Mouse (Mus musculus): ENCODE data around the gene Krt16.
"Not testable (repeated sequence)": the region's sequence is repeated elsewhere in the genome, so short reads cannot be mapped to it uniquely, and the experiment has no call there.

The Krt16 gene

GRCm38 (mm10) chr11:100255514-100255913, 6.8 kb upstream of the Krt16 start:
- no peak for DNase-seq

DNA sequence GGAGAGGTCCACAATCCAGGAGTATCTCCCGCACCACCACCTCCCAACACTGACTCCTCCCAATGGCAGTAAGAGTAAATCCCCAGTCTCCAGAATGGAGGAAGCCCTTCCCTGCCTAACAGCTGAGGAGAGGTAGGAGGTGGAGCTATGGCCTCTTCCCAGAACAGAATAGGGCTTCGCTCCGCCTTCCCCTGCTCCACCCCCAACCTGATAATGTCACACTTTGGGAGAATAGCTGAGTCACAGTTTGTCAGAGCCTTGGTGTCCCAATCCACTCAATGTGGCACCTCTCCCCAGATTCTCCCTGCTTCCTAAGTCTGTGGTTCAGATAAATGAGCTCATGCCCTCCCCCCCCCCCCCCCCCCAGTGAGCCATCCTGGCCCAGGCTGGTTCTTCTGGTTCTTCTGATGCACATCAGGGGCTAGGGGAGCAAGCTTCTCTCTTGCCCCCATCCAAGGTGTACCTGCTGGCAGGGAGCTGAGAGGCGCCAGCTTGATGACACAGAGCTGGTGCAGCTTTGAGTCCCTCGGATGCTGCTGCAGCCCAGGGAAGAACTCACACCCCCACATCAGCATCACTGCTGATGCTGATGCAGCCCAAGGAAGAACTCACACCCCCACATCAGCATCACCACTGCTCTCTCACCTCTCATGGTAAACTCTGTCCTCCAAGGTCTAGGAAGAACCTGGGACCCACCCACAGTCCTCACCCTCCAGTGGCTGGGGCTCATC, 5.8 kb upstream of the Krt16 start:
- no peak for DNase-seq

GRCm38 (mm10) chr11:100246471-100246870, 2.2 kb downstream of the Krt16 start:
- not testable (repeated sequence) for DNase-seq

- not testable (repeated sequence) for DNase-seq
These were observed 8.4 kb downstream of the Krt16 start for GRCm38 (mm10) chr11:100240272-100240671.

DNA sequence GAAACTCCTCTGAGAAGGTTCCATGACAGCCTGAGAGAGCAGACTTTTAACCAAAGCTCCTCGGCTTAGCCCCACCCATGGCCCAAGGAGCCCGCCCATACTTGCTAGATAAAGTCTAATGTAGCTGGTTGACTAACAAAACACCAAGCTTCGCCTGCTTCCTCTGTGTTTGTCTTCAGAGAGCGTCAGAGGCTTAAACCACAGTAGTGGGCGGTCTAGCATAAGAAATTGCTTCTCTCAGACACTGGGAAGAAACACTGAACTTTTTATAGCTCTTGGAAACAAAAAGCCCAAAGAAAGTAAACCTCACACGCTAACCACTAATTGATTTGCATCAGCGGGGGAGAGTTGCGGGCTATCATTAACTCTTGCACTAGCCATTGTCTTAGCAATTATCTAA, 27.0 kb downstream of the Krt16 start:
- no peak for DNase-seq

- DNase-seq: no peak
These were observed 29.4 kb downstream of the Krt16 start for GRCm38 (mm10) chr11:100219304-100219703.

DNA sequence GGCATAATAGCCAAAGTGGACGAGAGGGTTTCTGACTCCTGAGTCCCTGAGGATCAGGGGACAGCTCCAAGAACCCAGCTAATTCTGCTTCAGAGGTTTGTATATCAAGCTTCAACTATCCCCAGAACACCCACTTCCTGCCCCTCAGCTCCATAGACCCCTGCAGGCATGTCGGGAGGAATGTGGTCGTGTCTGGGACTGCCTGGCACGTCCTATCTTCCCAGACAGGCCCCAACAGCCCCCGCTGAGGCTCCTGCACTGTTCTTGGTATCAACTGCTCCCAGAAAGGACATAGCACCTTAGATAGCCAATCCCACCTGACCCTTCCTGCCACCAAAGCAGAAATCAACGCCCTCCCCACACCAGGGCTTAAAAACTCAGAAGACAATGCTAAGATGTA, 40.2 kb downstream of the Krt16 start:
- DNase-seq: no peak

DNA sequence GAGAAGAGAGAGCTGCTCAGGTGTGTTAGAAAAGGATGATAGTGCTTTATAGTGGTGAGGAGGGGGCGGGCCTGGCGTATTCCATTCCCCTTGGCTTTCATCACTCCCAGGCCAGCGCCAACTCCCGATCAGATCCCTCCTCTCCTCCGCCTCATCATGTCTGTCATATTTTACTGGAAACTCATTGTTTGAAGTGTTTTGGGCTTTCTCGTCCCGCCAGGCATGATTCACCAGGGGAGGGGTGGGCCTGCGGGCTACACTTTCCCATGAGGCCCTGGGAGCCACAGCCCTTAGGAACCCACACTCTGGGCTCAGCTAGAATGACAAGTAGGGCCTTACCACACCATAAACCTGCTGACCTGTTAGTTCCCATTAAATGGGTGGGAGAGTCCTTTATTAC, 41.2 kb downstream of the Krt16 start, which contains the start of gene Krt14:
Krt14 (minus strand) TSS at position 51 of the 400 bp plus-strand sequence.
- DNase-seq: no peak

GRCm38 (mm10) chr11:100203448-100203847, 45.3 kb downstream of the Krt16 start:
- no peak for DNase-seq

DNA sequence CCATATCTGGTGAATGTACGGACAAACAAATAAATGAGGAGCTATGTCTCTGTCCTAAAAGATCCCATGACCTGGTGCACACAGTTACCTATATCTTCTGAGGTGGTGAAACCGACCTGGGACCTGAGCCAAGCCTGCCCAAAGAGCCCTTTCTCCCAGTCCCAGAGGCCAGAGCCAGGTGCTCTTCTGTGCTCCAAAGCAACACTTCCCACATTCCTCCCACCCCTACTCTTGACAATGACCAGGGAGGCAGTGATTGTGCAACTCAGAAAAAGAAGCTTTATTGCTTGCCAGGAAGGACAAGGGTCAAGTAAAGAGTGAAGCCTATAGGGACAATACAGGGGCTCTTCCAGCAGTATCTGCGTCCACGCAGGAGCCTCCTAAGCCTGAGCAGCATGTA, 45.8 kb downstream of the Krt16 start:
- no peak for DNase-seq

DNA sequence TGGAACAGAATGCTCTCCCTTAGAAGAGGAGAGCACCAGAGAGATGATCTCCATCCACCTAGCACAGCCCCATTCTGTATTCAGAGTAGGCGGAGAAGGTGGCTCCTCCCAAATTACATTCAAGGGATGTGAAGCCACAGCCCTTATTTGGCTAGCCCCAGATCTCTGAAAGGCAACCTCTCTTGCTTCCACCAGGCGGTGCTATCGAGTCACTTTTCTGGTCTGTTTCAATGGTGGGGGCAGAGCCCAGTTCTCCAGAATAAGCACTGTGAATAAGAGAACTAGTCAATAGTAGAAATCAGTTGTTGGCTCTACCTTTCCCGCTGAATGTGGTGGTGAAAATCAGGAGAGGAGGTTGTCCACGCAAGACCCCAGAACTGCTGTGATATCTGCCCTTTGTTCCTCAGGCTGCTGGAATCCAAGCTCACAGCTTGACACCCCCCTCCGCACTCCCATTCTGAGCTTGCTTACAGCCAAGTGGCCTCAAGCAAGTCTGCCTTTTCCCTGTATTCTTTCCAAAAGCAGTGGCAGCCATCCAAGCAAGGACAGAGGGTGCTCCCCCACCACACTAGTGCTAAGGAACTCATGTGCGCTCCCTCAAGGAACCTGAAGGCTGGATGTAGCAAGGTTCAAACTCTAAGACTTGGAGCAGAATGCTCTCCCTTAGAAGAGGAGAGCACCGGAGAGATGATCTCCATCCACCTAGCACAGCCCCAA, 48.4 kb downstream of the Krt16 start:
- DNase-seq: no peak

DNA sequence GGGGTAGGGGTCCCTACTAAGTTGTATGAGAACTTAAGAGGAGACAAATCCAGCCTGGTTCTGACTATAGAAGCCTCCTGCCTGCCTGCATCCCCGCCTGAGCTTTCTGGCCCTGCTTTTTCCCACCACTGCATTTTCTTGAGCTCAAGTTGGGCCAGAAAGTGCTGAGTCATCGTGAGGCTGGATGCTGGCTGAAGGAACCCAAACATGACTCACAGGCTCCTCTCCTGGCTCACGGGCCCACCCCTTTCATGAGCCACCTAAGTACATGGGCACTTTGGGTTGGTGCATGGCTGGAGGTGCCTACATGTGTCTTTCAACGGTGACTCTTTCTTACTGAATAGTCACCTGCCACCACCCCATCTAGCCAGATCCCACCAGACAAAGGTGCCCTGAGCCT, 50.0 kb downstream of the Krt16 start:
- DNase-seq: no peak
